Mouse (Mus musculus) testis, adult 2 months (tissue): ENCODE results near the gene Zc3h12c.

ENCODE experiments used
- CTCF ChIP-seq: fragments of 200-500 bp; IDR thresholded peaks from 2 replicates; pipeline ENCODE4 v1.5.1; 2012; ENCODE audit warnings: low read depth, mild to moderate bottlenecking, inconsistent platforms, low read length, moderate library complexity; ENCODE audit not compliant: control insufficient read depth, insufficient read depth, insufficient replicate concordance
- POLR2A ChIP-seq: fragments of 200-500 bp; IDR thresholded peaks from 2 replicates; pipeline ENCODE4 v1.6.1; 2012; ENCODE audit warnings: low read depth, mild to moderate bottlenecking, inconsistent platforms, low read length, moderate library complexity; ENCODE audit not compliant: control insufficient read depth

GRCm38 (mm10) chr9:52082414-52082813 is 86.0 kb downstream of the Zc3h12c start:
- TF ChIP-seq CTCF: no peak
- no peak for TF ChIP-seq POLR2A
